Mouse (Mus musculus): ENCODE data around the gene Ppara.
"Not testable (repeated sequence)": the region's sequence is repeated elsewhere in the genome, so short reads cannot be mapped to it uniquely, and the experiment has no call there.

Ppara gene

GRCm38 (mm10) chr15:85750115-85750514 lies 15.3 kb downstream of the Ppara start:
- DNase-seq (ENCODE audit: extremely low read depth, insufficient read length, low spot score): no peak

- DNase-seq (ENCODE audit: extremely low read depth, insufficient read length, low spot score): no peak
Observed at GRCm38 (mm10) chr15:85752655-85753054, 17.9 kb downstream of the Ppara start.

GRCm38 (mm10) chr15:85754033-85754650 lies 19.4 kb downstream of the Ppara start:
- no peak for DNase-seq (ENCODE audit: extremely low read depth, insufficient read length, low spot score)

DNA sequence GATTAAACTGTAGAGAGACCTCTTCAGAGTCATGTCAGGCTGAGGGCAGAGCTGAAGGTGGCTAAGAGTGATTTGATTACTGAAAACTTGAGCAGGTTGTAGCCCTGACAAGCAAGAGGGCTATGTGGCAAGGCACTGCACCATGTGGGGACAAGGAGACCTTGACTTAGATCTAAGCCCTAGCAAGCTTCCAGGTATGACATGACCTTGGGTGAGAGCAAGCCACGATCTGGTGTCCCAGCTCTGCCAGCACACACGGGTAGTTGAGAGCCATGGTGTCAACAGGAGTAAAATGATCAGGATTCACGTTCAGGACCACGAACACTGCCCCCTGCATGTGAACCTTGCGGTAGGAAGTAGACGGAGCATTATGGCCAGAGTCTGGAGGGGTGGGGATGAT lies 20.4 kb downstream of the Ppara start:
- no peak for DNase-seq (ENCODE audit: extremely low read depth, insufficient read length, low spot score)

GRCm38 (mm10) chr15:85756611-85757010 lies 21.8 kb downstream of the Ppara start:
- DNase-seq (ENCODE audit: extremely low read depth, insufficient read length, low spot score): no peak

DNA sequence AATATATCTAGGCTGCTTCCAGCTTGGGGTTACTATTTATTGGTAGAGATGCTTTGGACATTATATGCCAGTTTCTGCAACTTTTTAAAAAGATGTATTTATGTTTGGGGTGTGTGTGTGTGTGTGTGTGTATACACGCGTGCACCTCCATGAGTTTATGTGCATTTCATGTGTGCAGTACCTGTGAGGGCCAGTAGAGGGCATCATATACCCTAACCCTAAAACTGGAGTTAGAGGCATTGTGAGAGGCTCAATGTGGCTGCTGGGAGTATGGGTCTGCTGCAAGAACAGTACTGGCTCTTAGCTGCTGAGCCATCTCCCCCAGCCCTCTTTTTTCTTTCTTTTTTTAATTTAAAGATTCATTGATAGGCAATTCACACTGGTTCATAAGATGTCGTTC lies 23.0 kb downstream of the Ppara start:
- DNase-seq (ENCODE audit: extremely low read depth, insufficient read length, low spot score): no peak

GRCm38 (mm10) chr15:85762761-85763160 lies 28.0 kb downstream of the Ppara start:
- DNase-seq (ENCODE audit: extremely low read depth, insufficient read length, low spot score): no peak

GRCm38 (mm10) chr15:85765022-85765421 lies 30.2 kb downstream of the Ppara start:
- no peak for DNase-seq (ENCODE audit: extremely low read depth, insufficient read length, low spot score)

GRCm38 (mm10) chr15:85766677-85767076 lies 31.9 kb downstream of the Ppara start:
- no peak for DNase-seq (ENCODE audit: extremely low read depth, insufficient read length, low spot score)

DNA sequence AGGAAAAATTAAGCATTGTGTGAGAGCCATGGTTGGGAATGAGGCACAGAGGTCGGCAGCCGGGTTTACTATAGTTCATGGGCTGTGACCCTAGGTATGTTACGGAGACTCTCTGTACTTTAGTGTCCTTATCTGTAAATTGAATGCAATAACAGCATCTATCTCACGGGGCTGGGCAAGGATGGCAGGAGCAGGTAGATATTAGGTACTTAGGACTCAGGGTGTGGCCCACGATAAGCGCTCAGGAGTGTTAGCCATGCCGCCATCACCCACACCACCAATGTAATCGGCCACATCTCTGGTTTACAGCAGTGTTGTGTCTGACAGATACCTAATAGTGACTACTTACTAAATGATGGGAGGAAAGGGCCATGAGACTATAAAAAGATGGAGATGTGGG lies 34.2 kb downstream of the Ppara start:
- DNase-seq (ENCODE audit: extremely low read depth, insufficient read length, low spot score): no peak

- DNase-seq (ENCODE audit: extremely low read depth, insufficient read length, low spot score): no peak
Observed at GRCm38 (mm10) chr15:85771306-85772121, 36.7 kb downstream of the Ppara start.

- DNase-seq (ENCODE audit: extremely low read depth, insufficient read length, low spot score): no peak
Observed at GRCm38 (mm10) chr15:85772146-85772740, 37.5 kb downstream of the Ppara start.

- DNase-seq (ENCODE audit: extremely low read depth, insufficient read length, low spot score): no peak
Observed at GRCm38 (mm10) chr15:85774419-85774818, 39.6 kb downstream of the Ppara start.

- no peak for DNase-seq (ENCODE audit: extremely low read depth, insufficient read length, low spot score)
Observed at GRCm38 (mm10) chr15:85775001-85775400, 40.2 kb downstream of the Ppara start.

GRCm38 (mm10) chr15:85776241-85776640 lies 41.5 kb downstream of the Ppara start:
- DNase-seq (ENCODE audit: extremely low read depth, insufficient read length, low spot score): no peak

- DNase-seq (ENCODE audit: extremely low read depth, insufficient read length, low spot score): no peak
Observed at GRCm38 (mm10) chr15:85776771-85777170, 42.0 kb downstream of the Ppara start.

GRCm38 (mm10) chr15:85778891-85779290 lies 44.1 kb downstream of the Ppara start:
- not testable (repeated sequence) for DNase-seq (ENCODE audit: extremely low read depth, insufficient read length, low spot score)

- no peak for DNase-seq (ENCODE audit: extremely low read depth, insufficient read length, low spot score)
Observed at GRCm38 (mm10) chr15:85783146-85783545, 48.4 kb downstream of the Ppara start.

GRCm38 (mm10) chr15:85784341-85784740 lies 49.6 kb downstream of the Ppara start:
- no peak for DNase-seq (ENCODE audit: extremely low read depth, insufficient read length, low spot score)

- no peak for DNase-seq (ENCODE audit: extremely low read depth, insufficient read length, low spot score)
Observed at GRCm38 (mm10) chr15:85786711-85787110, 51.9 kb downstream of the Ppara start.

GRCm38 (mm10) chr15:85787482-85787881 lies 52.7 kb downstream of the Ppara start:
- no peak for DNase-seq (ENCODE audit: extremely low read depth, insufficient read length, low spot score)

DNA sequence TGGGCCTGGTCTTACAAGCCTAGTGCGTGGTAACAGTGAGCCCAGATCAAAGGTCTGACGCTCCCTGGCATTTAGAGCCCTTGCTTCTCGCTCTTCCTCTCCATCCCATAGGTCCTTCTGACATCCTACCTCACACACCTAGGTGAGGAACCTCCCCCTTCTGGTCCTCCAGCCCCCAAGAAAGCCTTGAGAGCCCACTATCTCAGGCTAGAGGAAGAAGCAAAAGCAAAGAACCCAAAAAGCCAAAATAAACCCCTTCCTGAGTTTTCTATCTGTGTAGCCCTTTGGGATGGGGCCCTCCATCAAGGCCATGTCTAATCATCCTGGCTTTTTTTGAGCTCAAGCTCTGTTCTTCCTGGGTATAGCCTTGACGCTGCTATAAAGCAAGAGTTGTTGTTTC lies 53.3 kb downstream of the Ppara start:
- no peak for DNase-seq (ENCODE audit: extremely low read depth, insufficient read length, low spot score)
